Mouse (Mus musculus): ENCODE results near the gene Cyb5r1. TPM values are rescaled to one million over a fixed set of nuclear protein-coding genes. Genes with fewer than 3 reads are reported as not detected.

Cyb5r1 gene
- polyA plus RNA-seq, 1 experiment from 2014 or later: 37.4 TPM

DNA sequence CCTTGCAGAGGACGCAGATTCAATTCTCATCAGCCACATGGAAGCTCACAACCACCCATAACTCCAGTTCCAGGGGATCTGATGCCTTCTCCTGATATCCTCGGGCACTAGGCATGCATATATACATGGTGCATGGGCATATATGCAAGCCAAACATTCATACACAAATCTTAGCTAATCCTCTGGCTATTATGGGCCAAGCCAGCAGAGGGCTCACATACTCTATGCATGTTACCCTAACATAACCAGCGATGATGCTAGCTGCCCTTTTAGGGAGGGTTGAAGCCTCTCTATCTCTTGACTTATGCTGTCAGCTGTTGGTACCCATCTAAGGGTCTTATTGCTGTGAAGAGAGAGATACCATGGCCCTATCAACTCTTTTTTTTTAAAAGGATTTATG is 45.6 kb downstream of the Cyb5r1 start:
- DNase-seq (ENCODE audit: low spot score): no peak
- no peaks in the 10 kb centered on the region for H3K9me3 ChIP-seq
- no peaks in the 10 kb centered on the region for H3K27me3 ChIP-seq (ENCODE audit: insufficient read depth, poor library complexity, severe bottlenecking)
- H3K27ac ChIP-seq: no peak overlapping the region
- H3K4me1 ChIP-seq: peaks cover under 1% of the 10 kb centered on the region; the same call in 1 of the 2 replicates
- 43% methylated on average over 3 of the region's 3 CpGs for WGBS
- no peaks in the 10 kb centered on the region for H3K36me3 ChIP-seq
- H3K4me3 ChIP-seq: no peak overlapping the region

DNA sequence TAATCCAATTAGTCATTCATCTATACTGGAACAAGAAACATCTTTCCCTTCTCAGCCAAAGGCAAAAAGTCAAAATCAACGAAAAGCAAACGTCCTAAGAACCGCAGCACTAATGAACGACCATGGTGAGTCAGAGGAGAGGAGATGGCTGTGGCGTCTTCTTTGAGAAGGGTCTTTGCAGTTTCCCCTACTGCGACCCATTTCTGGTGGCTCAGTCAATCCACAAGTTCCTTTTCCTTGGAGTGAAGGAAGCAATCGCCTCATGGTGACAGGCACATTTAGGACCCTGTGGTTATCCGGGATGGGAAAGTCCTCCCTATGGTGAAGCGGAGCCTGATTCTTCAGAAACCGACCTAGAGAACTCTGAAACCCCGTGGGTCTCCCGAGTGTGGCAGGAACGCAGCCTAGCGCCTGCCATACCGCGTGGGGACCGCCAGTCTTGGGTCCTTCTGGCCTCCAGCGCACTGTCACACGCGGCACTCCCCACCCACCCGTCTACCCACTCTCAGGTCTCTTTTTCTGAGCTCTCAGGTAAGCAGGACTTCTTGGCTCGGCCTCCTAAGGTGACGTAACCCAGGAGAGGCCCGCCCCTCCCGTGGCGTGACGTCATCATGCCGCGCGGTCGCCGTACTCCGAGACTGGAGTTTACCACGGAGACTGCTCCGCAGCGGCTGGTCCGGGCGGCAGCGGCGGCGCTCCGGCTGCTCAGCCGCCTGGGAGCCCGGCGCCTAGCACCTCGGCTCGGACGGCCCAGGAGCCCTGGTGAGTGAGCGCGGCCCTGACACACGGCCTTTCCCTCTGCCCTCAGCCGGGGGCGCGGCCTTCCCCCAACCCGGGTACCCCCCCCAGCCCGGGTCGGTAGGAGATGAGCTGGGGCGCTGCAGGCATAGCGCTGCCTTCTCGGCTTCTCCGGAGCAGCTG is 49.8 kb downstream of the Cyb5r1 start, which contains the start of gene Klhl12:
Klhl12 (plus strand) TSS at position 628 of the 921 bp plus-strand sequence.
- peaks cover 17% of the 10 kb centered on the region for H3K36me3 ChIP-seq
- peak within 1 kb of the TSS; percentile 96 for H3K27ac ChIP-seq
- peaks cover 5% of the 10 kb centered on the region for H3K4me1 ChIP-seq
- peak; percentile 96 for DNase-seq (ENCODE audit: low spot score)
- H3K27me3 ChIP-seq (ENCODE audit: insufficient read depth, poor library complexity, severe bottlenecking): no peaks in the 10 kb centered on the region
- under 1% methylated on average over 61 of the region's 61 CpGs for WGBS
- H3K4me3 ChIP-seq: peak within 1 kb of the TSS; percentile 100
- H3K9me3 ChIP-seq: no peaks in the 10 kb centered on the region

DNA sequence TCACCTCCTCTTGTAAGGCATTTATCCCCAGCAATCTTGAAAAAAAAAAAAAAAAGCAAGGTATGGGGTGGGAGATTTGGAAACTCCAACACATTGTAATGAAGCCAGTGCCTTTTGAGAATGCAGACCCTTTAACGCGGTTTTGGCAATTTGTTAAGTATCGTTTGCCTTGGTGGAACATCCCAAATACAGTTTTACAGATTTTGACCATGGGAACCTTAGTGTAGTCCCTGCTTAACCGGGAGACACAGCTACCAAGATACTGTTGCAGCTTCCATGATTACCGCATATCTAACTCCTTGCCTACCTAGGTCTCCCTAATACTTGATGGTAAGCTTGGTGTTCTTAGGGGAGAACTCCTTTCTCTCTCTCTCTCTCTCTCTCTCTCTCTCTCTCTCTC is 50.7 kb downstream of the Cyb5r1 start:
- peak overlapping the region; percentile 100 for H3K4me3 ChIP-seq
- DNase-seq (ENCODE audit: low spot score): no peak
- WGBS: 24% methylated on average over 5 of the region's 5 CpGs
- H3K36me3 ChIP-seq: peaks cover 25% of the 10 kb centered on the region
- no peak overlapping the region for H3K27ac ChIP-seq
- H3K4me1 ChIP-seq: peaks cover 5% of the 10 kb centered on the region
- H3K9me3 ChIP-seq: no peaks in the 10 kb centered on the region
- H3K27me3 ChIP-seq (ENCODE audit: insufficient read depth, poor library complexity, severe bottlenecking): no peaks in the 10 kb centered on the region

DNA sequence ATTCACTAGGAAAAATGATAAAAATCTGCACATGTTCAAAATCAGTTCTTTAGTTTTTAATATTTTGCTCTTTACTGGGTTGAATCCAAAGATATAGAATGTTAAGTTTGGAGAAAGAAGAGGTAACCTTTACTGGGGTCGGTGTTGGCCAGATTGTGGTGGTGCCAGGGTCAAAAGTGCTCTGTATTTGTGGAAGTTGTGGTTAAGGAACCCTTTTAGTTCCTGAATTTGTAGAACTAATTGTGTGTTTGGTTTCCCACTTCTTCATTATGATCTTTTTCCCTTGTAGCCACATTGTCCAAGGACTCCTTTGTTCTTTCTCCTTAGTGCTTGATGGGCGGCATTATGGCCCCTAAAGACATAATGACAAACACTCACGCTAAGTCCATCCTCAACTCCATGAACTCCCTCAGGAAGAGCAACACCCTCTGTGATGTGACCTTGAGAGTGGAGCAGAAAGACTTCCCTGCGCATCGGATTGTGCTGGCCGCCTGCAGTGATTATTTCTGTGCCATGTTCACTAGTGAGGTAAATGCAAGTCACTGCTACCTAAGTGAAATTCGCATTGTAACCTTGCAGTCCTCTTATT is 52.9 kb downstream of the Cyb5r1 start:
- H3K36me3 ChIP-seq: peaks cover 43% of the 10 kb centered on the region
- H3K27me3 ChIP-seq (ENCODE audit: insufficient read depth, poor library complexity, severe bottlenecking): no peaks in the 10 kb centered on the region
- no peak overlapping the region for H3K27ac ChIP-seq
- no peak for DNase-seq (ENCODE audit: low spot score)
- no peak overlapping the region for H3K4me3 ChIP-seq
- WGBS: 92% methylated on average over 7 of the region's 7 CpGs
- H3K9me3 ChIP-seq: no peaks in the 10 kb centered on the region
- peaks cover 5% of the 10 kb centered on the region for H3K4me1 ChIP-seq

DNA sequence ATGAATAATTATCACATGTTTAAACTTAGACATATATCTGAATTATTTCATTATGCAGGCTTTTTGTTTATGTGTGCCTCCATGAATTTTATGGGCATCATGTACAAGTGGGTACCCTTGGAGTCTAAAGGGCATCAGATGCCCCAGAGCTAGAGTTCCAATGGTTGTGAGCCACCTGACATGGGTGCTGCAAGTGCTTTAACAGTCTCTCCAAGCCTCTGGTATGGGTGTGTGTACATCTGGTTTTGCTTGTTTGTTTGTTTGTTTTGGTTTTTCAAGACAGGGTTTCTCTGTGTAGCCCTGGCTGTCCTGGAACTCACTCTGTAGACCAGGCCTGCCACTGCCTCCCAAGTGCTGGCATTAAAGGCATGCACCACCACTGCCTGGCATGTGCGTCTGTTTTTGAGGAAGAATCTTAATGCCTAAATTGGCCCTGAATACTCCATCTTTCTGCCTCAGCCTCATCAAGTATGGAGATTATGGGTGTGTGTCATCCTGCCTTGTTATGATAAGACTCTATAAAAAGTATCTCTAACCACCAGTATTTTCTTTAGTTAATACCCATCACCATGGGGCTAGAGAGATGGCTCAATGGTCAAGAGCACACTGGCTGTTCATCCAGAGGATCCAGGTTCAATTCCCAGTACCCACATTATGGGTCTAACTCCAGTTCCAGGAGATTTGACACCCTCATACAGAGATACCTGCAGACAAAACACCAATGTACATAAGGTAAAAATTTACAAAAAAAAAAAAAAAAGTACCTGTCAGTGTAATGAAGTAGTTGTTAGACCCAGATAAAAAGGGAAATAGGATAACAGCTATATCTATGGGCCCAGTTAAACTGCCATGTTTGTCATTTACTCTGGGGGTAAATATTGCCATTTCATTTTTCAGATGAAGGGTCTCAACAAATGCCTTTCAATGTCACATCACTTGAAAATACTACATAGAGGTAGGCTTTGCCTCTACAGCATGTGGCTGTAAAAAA is 55.2 kb downstream of the Cyb5r1 start:
- 93% methylated on average over 1 of the region's 1 CpGs for WGBS
- Histone ChIP-seq H3K27ac (no peak overlapping the region), H3K36me3 (peaks cover 60% of the 10 kb centered on the region), H3K4me1 (peaks cover 5% of the 10 kb centered on the region), H3K4me3 (no peak overlapping the region), H3K27me3 (ENCODE audit: insufficient read depth, poor library complexity, severe bottlenecking) (no peaks in the 10 kb centered on the region), H3K9me3 (no peaks in the 10 kb centered on the region)
- DNase-seq (ENCODE audit: low spot score): no peak

Other genes starting within 250 kb of the Cyb5r1 start
- 0.87 and 1.1 TPM in 2 replicates for gene Chil1, start 223.4 kb upstream of the Cyb5r1 start, polyA plus RNA-seq (2016; fragmentation: Nextera tagmentation; extraction: Ambion mirVana)
- 0.33 and 0.43 TPM in 2 replicates for gene Mybph, start 212.1 kb upstream of the Cyb5r1 start, polyA plus RNA-seq (2016; fragmentation: Nextera tagmentation; extraction: Ambion mirVana)
- 8.0 and 8.1 TPM in 2 replicates for gene Adora1, start 170.1 kb upstream of the Cyb5r1 start, polyA plus RNA-seq (2016; fragmentation: Nextera tagmentation; extraction: Ambion mirVana)
- 0.86 and 2.3 TPM in 2 replicates for gene Myog, start 115.6 kb upstream of the Cyb5r1 start, polyA plus RNA-seq (2016; fragmentation: Nextera tagmentation; extraction: Ambion mirVana)
- gene Ppfia4, start 72.6 kb upstream of the Cyb5r1 start, polyA plus RNA-seq (2016; fragmentation: Nextera tagmentation; extraction: Ambion mirVana): 8.5 and 16.0 TPM in 2 replicates
- 81.9 and 95.9 TPM in 2 replicates for gene Tmem183a, start 43.6 kb upstream of the Cyb5r1 start, polyA plus RNA-seq (2016; fragmentation: Nextera tagmentation; extraction: Ambion mirVana)
- not detected in 2 replicates for gene 4933406M09Rik, start 19.6 kb upstream of the Cyb5r1 start, polyA plus RNA-seq (2016; fragmentation: Nextera tagmentation; extraction: Ambion mirVana)
- gene Adipor1, start 9.8 kb downstream of the Cyb5r1 start, polyA plus RNA-seq (2016; fragmentation: Nextera tagmentation; extraction: Ambion mirVana): 91.3 and 119 TPM in 2 replicates
- 23.8 and 25.1 TPM in 2 replicates for gene Klhl12, start 50.0 kb downstream of the Cyb5r1 start, polyA plus RNA-seq (2016; fragmentation: Nextera tagmentation; extraction: Ambion mirVana)
- gene Rabif, start 89.1 kb downstream of the Cyb5r1 start, polyA plus RNA-seq (2016; fragmentation: Nextera tagmentation; extraction: Ambion mirVana): 37.9 and 40.3 TPM in 2 replicates
- not detected in 2 replicates for gene Mgat4e, start 144.1 kb downstream of the Cyb5r1 start, polyA plus RNA-seq (2016; fragmentation: Nextera tagmentation; extraction: Ambion mirVana)
- 28.9 and 42.5 TPM in 2 replicates for gene Kdm5b, start 154.6 kb downstream of the Cyb5r1 start, polyA plus RNA-seq (2016; fragmentation: Nextera tagmentation; extraction: Ambion mirVana)
- 0.12 and 0.29 TPM in 2 replicates for gene Syt2, start 241.1 kb downstream of the Cyb5r1 start, polyA plus RNA-seq (2016; fragmentation: Nextera tagmentation; extraction: Ambion mirVana)